Mouse (Mus musculus) stomach, postnatal 0 days (tissue): ENCODE measurements around the gene Epgn.

Source experiments
- CTCF ChIP-seq: IDR thresholded peaks from 2 replicates; pipeline ENCODE4 v1.5.1; 2016; ENCODE audit warnings: antibody characterized with exemption, low read depth, mild to moderate bottlenecking, moderate library complexity
- EP300 ChIP-seq: optimal IDR thresholded peaks from 2 replicates; pipeline ENCODE3; 2016; ENCODE audit warnings: antibody characterized with exemption

GRCm38 (mm10) chr5:91074026-91074425 lies 46.8 kb downstream of the Epgn start:
- TF ChIP-seq CTCF (no peak), EP300 (no peak)
